Mouse (Mus musculus) erythroblast, adult 5-6 weeks (primary cell): ENCODE measurements around the gene Rere. TPM values are rescaled to one million over a fixed set of nuclear protein-coding genes. Genes with fewer than 3 reads are reported as not detected.
A peak's percentile ranks its signal among the peaks of the same experiment; 100 is the strongest.
"Not testable (repeated sequence)": the region's sequence is repeated elsewhere in the genome, so short reads cannot be mapped to it uniquely, and the experiment has no call there.

Experiments
- ATAC-seq: replicated peaks from 2 replicates; pipeline ENCODE4 v1.8.0; 2016; ENCODE audit warnings: moderate number of reproducible peaks, mild to moderate bottlenecking, moderate TSS enrichment, inconsistent platforms; ENCODE audit not compliant: poor library complexity, low FRiP score, severe bottlenecking
- total RNA-seq, 2 experiments: library from RNA; stranded (forward) in 1 of 2; stranded (reverse) in 1 of 2; fragments of 150-400 nt in 1 of 2; fragments of 200-764, 138-1000 nt in 1 of 2; gene quantifications; 2 replicates each; pipeline versions ENCODE4 v1.2.3 to v1.2.4; 2015 to 2017; ENCODE audit warnings: low replicate concordance in 2 of 2

The Rere gene
- total RNA-seq, 2 experiments from 2014 or later = 9.5 to 11.1 TPM

GRCm38 (mm10) chr4:150280459-150280858, 987 bp upstream of the Rere start:
- ATAC-seq = no peak

GRCm38 (mm10) chr4:150281891-150282630, 615 bp downstream of the Rere start:
- 0 out of 2 replicates have a peak, but pooled peaks have one; percentile 13 for ATAC-seq

- ATAC-seq = no peak
Observed at GRCm38 (mm10) chr4:150282631-150283334, 1.3 kb downstream of the Rere start.

DNA sequence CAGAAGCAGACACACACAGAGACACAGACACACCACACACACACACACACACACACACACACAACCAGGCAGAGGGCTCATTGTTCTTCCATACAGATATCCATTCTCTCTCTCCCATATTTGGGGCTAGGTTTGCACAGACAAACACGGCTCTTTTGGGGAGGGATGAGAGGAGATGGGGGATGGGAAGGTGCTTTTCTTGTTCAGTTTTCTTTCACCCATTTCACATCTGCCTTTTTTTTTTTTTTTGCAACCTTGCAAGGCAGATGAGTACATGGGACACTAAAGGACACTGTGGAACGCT, 1.8 kb downstream of the Rere start:
- no peak for ATAC-seq

GRCm38 (mm10) chr4:150283993-150284392, 2.5 kb downstream of the Rere start:
- ATAC-seq = no peak

DNA sequence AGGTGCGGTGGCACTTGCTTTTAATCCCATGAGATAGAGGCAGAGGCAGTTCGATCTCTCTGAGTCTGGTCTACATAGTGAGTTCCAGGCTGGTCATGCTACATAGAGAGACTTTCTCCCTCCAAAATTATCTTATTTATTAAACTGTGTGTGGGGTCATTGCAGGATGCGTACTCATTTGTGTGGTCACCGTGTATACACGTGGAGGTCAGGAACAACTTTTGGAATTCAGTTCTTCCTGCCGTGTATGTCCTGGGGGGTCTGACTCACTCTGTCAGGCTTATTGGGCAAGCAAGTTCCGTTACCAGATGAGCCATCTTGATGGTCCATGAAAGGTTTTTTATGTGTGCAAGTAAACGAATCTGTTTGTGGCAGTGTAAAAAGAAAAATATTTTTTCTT, 5.5 kb downstream of the Rere start:
- ATAC-seq = no peak

GRCm38 (mm10) chr4:150287463-150287862, 6.0 kb downstream of the Rere start:
- ATAC-seq = not testable (repeated sequence)

- ATAC-seq = no peak; the same call in 1 of the 2 replicates
Observed at GRCm38 (mm10) chr4:150291900-150292299, 10.5 kb downstream of the Rere start.

GRCm38 (mm10) chr4:150294870-150295269, 13.4 kb downstream of the Rere start:
- ATAC-seq = no peak

DNA sequence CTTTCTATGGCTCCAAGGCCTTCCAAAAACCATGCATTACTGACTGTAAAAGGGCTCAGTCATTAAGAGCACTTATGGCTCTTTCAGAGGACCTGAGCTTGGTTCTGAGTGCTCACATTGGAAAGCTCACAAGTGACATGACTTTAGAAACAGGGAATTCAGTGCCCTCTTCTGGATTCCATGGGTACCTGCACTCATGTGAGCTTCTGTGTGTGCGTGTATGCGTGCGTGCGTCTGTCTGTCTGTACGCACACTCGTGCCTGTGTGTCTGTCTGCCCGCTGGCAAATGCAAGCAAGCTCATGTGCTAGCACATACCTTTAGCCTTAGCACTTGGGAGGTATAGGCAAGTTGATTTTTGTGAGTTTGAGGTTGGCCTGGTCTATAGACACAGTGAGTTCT, 14.5 kb downstream of the Rere start:
- no peak for ATAC-seq

DNA sequence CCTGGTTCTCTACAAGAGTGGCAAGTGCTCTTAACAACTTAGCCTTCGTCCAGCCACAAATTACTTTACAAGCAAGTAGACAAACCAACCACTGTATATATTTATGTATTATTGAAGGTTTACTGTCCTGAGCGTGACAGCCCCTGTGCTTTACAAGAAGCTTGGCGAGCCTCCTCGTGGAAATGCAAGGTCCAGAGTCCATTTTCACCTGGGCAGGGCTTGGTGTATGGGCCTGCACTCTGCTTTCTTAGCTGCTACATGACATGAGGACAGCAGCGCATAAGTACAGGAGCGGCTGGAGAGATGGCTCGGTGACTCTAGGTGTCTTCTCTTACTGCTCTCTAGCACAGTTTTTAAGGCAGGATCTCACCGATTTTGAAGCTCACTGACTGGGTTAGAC, 21.3 kb downstream of the Rere start:
- no peak for ATAC-seq

- no peak for ATAC-seq
Observed at GRCm38 (mm10) chr4:150306701-150307100, 25.3 kb downstream of the Rere start.

DNA sequence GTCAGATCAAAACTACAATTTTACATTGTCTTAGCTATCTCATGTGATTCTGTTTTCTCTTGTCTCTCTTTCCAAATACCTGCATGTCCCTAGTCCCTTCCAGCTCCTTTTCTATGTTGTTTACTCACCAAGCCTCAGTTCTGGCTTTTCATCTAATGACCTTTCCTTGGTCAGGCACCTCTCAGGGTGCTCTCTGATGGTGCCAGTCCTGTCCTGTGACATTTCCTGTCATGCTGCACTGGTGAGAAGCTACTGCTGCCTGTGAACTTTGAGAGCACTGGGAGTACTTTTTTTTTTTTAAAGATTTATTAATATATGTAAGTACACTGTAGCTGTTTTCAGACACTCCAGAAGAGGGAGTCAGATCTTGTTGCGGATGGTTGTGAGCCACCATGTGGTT, 25.8 kb downstream of the Rere start:
- no peak for ATAC-seq

DNA sequence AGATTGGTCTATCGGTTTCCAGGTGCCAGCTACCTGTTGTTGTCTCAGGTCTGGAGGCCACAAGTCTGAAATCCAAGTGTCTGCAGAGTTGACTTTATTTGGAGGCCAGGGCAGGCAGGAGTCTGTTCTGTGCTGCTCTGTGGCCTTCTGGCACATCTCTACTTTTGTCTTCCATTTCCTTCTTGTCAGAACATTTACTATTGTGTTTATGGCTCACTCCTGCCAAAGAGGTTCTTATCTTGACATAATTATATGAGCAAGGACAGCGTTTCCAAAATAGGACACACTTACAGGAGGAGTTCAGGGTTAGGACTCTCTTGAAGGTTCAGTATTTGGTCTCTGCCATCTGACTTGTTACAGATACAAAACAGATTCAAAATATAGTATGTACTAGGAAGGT, 30.0 kb downstream of the Rere start:
- ATAC-seq = no peak

DNA sequence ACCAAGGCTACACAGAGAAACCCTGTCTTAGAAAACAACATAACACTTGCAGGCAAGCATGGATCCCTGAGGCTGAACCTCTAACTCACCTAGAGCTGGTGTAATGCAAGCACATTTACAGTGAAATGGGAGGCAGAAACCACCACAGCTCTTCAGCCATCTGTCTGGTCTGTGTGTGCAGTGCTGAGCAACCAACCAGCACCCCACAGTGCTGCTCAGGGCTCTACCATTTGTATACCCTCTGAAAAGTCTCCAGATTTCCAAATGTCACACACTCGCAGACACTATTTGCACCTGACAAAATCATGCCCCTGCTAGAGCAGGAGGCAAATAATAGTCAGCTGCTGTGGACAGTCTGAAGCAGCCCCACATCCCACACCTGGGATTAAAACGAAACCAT, 31.2 kb downstream of the Rere start:
- ATAC-seq = no peak

GRCm38 (mm10) chr4:150315301-150315700, 33.9 kb downstream of the Rere start:
- ATAC-seq = no peak

DNA sequence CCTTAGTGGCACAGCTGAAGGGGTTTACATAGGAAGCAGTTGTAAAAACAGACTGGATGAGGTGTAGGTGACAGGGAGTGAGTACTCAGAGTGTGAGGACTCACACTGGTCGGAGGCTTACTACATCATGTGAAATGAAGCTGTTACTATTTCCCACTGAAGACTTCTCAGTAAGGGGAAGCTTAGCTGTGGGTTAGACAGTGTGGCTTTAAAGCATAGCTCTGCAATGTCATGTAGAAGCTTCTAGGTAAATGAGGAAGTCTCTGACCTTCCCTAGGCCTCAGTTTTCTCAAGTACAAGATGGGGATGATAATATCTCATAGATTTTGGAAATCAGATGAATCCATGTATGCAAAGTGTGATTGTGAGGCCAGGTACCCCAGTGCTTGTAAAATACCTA, 35.1 kb downstream of the Rere start:
- no peak for ATAC-seq

GRCm38 (mm10) chr4:150325046-150325801, 43.8 kb downstream of the Rere start:
- no peak for ATAC-seq

DNA sequence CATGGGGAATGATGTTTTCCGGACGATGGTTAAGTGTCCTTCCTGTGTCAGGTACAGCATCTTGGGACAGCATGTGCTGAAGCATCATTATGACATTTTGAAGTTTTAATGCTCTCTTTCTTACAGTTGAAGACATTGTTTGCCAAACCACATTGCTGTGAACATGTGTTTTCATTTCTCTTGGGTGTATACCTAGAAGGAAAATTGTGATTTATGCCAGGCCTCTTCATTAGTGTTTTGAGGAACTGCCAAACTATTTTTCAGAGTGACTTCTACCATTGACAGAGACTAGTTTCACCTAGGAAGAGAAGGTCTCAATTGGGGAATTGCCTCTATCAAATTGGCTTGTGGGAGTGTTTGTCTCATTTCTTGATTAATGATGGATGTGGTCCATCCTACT, 44.6 kb downstream of the Rere start:
- ATAC-seq = no peak

DNA sequence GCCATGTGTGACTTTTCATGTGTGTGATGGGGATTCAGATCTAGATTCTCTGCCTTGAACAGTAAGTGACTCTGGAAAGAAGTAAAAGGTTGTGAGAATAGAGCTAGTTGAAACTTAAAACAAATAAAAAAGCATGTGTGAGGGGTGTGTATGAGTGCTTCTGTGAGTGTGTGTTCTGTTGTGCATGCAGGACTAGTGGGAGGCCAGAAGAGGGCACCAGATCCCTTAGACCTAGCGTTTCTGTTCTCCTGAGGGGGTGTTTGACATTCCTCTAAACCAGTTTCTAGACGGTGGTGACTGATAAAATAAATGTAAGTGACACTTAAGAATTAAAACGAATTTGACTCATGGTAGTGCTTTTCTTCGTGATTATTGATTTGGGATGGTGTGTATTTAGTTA, 46.0 kb downstream of the Rere start:
- ATAC-seq = no peak
